Mouse (Mus musculus): ENCODE measurements around the gene Leng1. TPM values are rescaled to one million over a fixed set of nuclear protein-coding genes. Genes with fewer than 3 reads are reported as not detected.

Leng1 gene
- polyA plus RNA-seq, 1 experiment from 2014 or later: 16.3 TPM

DNA sequence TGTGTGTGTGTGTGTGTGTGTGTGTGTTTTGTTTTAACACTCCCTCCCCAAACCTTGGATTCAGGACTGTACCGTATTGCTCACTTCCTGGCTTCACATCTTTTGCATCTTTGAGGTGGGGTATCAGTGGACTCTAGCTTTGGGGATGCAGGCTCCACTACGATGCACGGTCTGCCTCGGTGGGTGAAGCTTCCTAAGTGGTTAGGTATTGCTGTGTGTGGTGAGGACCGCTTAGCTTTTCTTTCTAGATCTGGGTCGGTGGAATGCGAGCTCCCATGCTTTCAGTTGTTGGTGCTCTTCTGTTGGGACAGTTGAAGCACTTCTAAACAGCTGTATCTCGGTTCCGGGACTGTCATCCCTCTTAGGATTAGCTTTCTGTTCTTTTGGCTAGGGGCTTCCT lies 19.5 kb downstream of the Leng1 start:
- Histone ChIP-seq H3K27ac (ENCODE audit: low read depth, low read length) (no peak overlapping the region), H3K4me1 (ENCODE audit: control insufficient read depth, insufficient read depth, low read length) (peaks cover 24% of the 10 kb centered on the region), H3K9me3 (replicated peaks; ENCODE audit: control insufficient read depth, low read length) (no peaks in the 10 kb centered on the region), H3K4me2 (peak overlapping the region; percentile 89), H3K27me3 (ENCODE audit: control insufficient read depth, insufficient read depth, low read length) (no peaks in the 10 kb centered on the region), H3K4me3 (ENCODE audit: low read depth, low read length) (peak overlapping the region; percentile 78), H3K9ac (ENCODE audit: low read depth, low read length) (peak overlapping the region; percentile 93), H3K36me3 (ENCODE audit: control insufficient read depth, insufficient read depth, low read length) (peaks cover 6% of the 10 kb centered on the region; the same call in 1 of the 2 replicates)
- ATAC-seq (replicated peaks; ENCODE audit: insufficient number of reproducible peaks, low FRiP score, low TSS enrichment): no peak
- WGBS (ENCODE audit: insufficient replicate concordance): 17% methylated on average over 9 of the region's 9 CpGs

DNA sequence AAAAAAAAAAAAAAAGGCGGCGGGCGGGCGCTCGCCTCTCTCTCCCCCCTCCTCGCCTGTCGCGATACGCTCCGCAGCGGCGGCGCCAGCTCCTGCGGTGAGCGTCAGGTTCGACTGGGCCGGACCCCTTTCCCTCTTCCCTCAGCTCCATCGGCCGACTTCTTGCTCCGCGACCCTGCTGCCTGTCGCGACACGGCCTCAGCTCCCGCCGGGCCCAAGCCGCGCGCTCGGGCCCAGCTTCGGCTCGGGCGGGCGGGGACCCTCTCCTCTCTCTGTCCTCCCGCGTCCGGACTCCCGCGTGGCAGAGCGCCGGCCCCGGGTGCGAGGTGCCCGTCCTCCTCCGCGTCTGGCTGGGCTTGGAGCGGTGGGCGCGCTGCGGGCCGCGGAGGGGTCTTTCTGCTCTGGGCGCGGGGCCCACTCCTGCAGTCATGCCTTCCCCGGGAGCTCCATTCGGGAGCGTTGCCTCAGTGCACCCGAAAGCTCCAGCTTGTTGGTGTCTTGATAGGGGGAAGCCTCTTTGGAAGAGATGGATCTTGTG lies 20.1 kb downstream of the Leng1 start:
- under 1% methylated on average over 53 of the region's 58 CpGs for WGBS (ENCODE audit: insufficient replicate concordance)
- no peaks in the 10 kb centered on the region for H3K9me3 ChIP-seq (replicated peaks; ENCODE audit: control insufficient read depth, low read length)
- peak overlapping the region; percentile 89 for H3K4me2 ChIP-seq
- peak overlapping the region; percentile 93 for H3K9ac ChIP-seq (ENCODE audit: low read depth, low read length)
- H3K36me3 ChIP-seq (ENCODE audit: control insufficient read depth, insufficient read depth, low read length): peaks cover 8% of the 10 kb centered on the region; the same call in 1 of the 2 replicates
- H3K27ac ChIP-seq (ENCODE audit: low read depth, low read length): peak overlapping the region; percentile 98
- no peaks in the 10 kb centered on the region for H3K27me3 ChIP-seq (ENCODE audit: control insufficient read depth, insufficient read depth, low read length)
- ATAC-seq (replicated peaks; ENCODE audit: insufficient number of reproducible peaks, low FRiP score, low TSS enrichment): 0 out of 2 replicates have a peak, but pooled peaks have one; percentile 1
- peak overlapping the region; percentile 78 for H3K4me3 ChIP-seq (ENCODE audit: low read depth, low read length)
- peaks cover 24% of the 10 kb centered on the region for H3K4me1 ChIP-seq (ENCODE audit: control insufficient read depth, insufficient read depth, low read length)

- peak; percentile 97 for ATAC-seq (replicated peaks; ENCODE audit: insufficient number of reproducible peaks, low FRiP score, low TSS enrichment)
- peak within 1 kb of the TSS; percentile 98 for H3K27ac ChIP-seq (ENCODE audit: low read depth, low read length)
- 0 out of 2 replicates have a peak, but pooled peaks cover 9% of the 10 kb centered on the region for H3K36me3 ChIP-seq (ENCODE audit: control insufficient read depth, insufficient read depth, low read length)
- peak within 1 kb of the TSS; percentile 93 for H3K9ac ChIP-seq (ENCODE audit: low read depth, low read length)
- no peaks in the 10 kb centered on the region for H3K27me3 ChIP-seq (ENCODE audit: control insufficient read depth, insufficient read depth, low read length)
- peak within 1 kb of the TSS; percentile 78 for H3K4me3 ChIP-seq (ENCODE audit: low read depth, low read length)
- H3K4me1 ChIP-seq (ENCODE audit: control insufficient read depth, insufficient read depth, low read length): peaks cover 24% of the 10 kb centered on the region
- H3K4me2 ChIP-seq: peak within 1 kb of the TSS; percentile 89
- WGBS (ENCODE audit: insufficient replicate concordance): under 1% methylated on average over 58 of the region's 58 CpGs
- no peaks in the 10 kb centered on the region for H3K9me3 ChIP-seq (replicated peaks; ENCODE audit: control insufficient read depth, low read length)
Observed at GRCm38 (mm10) chr7:3644672-3645487, 20.8 kb downstream of the Leng1 start, which contains the start of gene Cnot3. Gene Cnot3 (plus strand): TSS chr7:3645268.

GRCm38 (mm10) chr7:3644348-3644671 lies 21.3 kb downstream of the Leng1 start:
- Histone ChIP-seq H3K36me3 (ENCODE audit: control insufficient read depth, insufficient read depth, low read length) (peaks cover 12% of the 10 kb centered on the region; the same call in 1 of the 2 replicates), H3K9ac (ENCODE audit: low read depth, low read length) (peak overlapping the region; percentile 43; the same call in 1 of the 2 replicates), H3K9me3 (replicated peaks; ENCODE audit: control insufficient read depth, low read length) (no peaks in the 10 kb centered on the region), H3K4me2 (peak overlapping the region; percentile 58), H3K27me3 (ENCODE audit: control insufficient read depth, insufficient read depth, low read length) (no peaks in the 10 kb centered on the region), H3K4me3 (ENCODE audit: low read depth, low read length) (peak overlapping the region; percentile 78), H3K27ac (ENCODE audit: low read depth, low read length) (peak overlapping the region; percentile 43; the same call in 1 of the 2 replicates), H3K4me1 (ENCODE audit: control insufficient read depth, insufficient read depth, low read length) (peaks cover 24% of the 10 kb centered on the region)
- 0% methylated on average over 11 of the region's 11 CpGs for WGBS (ENCODE audit: insufficient replicate concordance)
- ATAC-seq (replicated peaks; ENCODE audit: insufficient number of reproducible peaks, low FRiP score, low TSS enrichment): no peak

DNA sequence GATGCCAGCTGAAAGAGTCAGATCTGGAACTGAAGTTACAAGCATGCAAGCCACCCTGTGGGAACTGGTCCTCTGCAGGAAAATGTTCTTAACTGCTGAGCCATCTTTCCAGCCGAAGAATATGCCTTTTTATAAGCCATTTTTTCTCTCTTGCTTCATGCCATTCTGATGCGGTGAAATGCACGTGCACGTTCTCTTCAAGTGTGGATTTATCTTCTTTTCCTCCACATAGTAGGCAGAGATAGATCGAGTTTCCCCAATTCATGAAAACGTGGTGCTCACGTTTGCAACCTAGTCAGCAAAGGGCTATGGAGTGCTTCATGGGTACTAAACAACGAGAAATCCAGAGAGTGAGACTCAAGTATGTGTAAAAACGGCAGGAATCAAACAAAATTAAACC lies 21.8 kb downstream of the Leng1 start:
- peak overlapping the region; percentile 78 for H3K4me3 ChIP-seq (ENCODE audit: low read depth, low read length)
- no peaks in the 10 kb centered on the region for H3K9me3 ChIP-seq (replicated peaks; ENCODE audit: control insufficient read depth, low read length)
- H3K4me1 ChIP-seq (ENCODE audit: control insufficient read depth, insufficient read depth, low read length): peaks cover 24% of the 10 kb centered on the region
- peak overlapping the region; percentile 43; the same call in 1 of the 2 replicates for H3K9ac ChIP-seq (ENCODE audit: low read depth, low read length)
- no peaks in the 10 kb centered on the region for H3K27me3 ChIP-seq (ENCODE audit: control insufficient read depth, insufficient read depth, low read length)
- WGBS (ENCODE audit: insufficient replicate concordance): 22% methylated on average over 9 of the region's 9 CpGs
- no peak for ATAC-seq (replicated peaks; ENCODE audit: insufficient number of reproducible peaks, low FRiP score, low TSS enrichment)
- peaks cover 13% of the 10 kb centered on the region; the same call in 1 of the 2 replicates for H3K36me3 ChIP-seq (ENCODE audit: control insufficient read depth, insufficient read depth, low read length)
- peak overlapping the region; percentile 58 for H3K4me2 ChIP-seq
- H3K27ac ChIP-seq (ENCODE audit: low read depth, low read length): no peak overlapping the region

GRCm38 (mm10) chr7:3643412-3643811 lies 22.2 kb downstream of the Leng1 start:
- H3K36me3 ChIP-seq (ENCODE audit: control insufficient read depth, insufficient read depth, low read length): peaks cover 16% of the 10 kb centered on the region; the same call in 1 of the 2 replicates
- ATAC-seq (replicated peaks; ENCODE audit: insufficient number of reproducible peaks, low FRiP score, low TSS enrichment): no peak
- no peak overlapping the region for H3K4me2 ChIP-seq

DNA sequence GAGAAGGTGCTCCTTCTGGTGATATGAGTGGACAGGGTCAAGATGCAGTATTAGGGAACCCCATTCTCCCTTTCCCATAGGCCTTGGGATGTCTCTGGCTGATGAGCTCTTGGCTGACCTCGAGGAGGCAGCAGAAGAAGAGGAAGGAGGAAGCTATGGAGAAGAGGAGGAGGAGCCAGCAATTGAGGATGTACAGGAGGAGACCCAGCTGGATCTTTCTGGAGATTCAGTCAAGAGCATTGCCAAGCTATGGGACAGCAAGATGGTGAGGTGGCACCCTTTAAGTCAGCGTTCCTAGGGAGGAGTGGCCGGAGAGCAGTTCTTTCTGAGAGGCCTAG lies 35.2 kb downstream of the Leng1 start:
- Histone ChIP-seq H3K27ac (ENCODE audit: low read depth, low read length) (no peak overlapping the region), H3K4me1 (ENCODE audit: control insufficient read depth, insufficient read depth, low read length) (peaks cover 12% of the 10 kb centered on the region), H3K36me3 (ENCODE audit: control insufficient read depth, insufficient read depth, low read length) (peaks cover 5% of the 10 kb centered on the region), H3K4me2 (peak overlapping the region; percentile 99), H3K27me3 (ENCODE audit: control insufficient read depth, insufficient read depth, low read length) (no peaks in the 10 kb centered on the region), H3K9me3 (replicated peaks; ENCODE audit: control insufficient read depth, low read length) (no peaks in the 10 kb centered on the region), H3K9ac (ENCODE audit: low read depth, low read length) (peak overlapping the region; percentile 87), H3K4me3 (ENCODE audit: low read depth, low read length) (peak overlapping the region; percentile 68)
- 56% methylated on average over 3 of the region's 3 CpGs for WGBS (ENCODE audit: insufficient replicate concordance)
- no peak for ATAC-seq (replicated peaks; ENCODE audit: insufficient number of reproducible peaks, low FRiP score, low TSS enrichment)

More at GRCm38 (mm10) chr7:3643412-3643811, 22.2 kb downstream of the Leng1 start:
- no peaks in the 10 kb centered on the region for H3K27me3 ChIP-seq (ENCODE audit: control insufficient read depth, insufficient read depth, low read length)
- H3K4me1 ChIP-seq (ENCODE audit: control insufficient read depth, insufficient read depth, low read length): peaks cover 23% of the 10 kb centered on the region
- no peak overlapping the region for H3K27ac ChIP-seq (ENCODE audit: low read depth, low read length)
- H3K9ac ChIP-seq (ENCODE audit: low read depth, low read length): no peak overlapping the region
- H3K9me3 ChIP-seq (replicated peaks; ENCODE audit: control insufficient read depth, low read length): no peaks in the 10 kb centered on the region
- H3K4me3 ChIP-seq (ENCODE audit: low read depth, low read length): no peak overlapping the region
- WGBS (ENCODE audit: insufficient replicate concordance): 67% methylated on average over 5 of the region's 5 CpGs

DNA sequence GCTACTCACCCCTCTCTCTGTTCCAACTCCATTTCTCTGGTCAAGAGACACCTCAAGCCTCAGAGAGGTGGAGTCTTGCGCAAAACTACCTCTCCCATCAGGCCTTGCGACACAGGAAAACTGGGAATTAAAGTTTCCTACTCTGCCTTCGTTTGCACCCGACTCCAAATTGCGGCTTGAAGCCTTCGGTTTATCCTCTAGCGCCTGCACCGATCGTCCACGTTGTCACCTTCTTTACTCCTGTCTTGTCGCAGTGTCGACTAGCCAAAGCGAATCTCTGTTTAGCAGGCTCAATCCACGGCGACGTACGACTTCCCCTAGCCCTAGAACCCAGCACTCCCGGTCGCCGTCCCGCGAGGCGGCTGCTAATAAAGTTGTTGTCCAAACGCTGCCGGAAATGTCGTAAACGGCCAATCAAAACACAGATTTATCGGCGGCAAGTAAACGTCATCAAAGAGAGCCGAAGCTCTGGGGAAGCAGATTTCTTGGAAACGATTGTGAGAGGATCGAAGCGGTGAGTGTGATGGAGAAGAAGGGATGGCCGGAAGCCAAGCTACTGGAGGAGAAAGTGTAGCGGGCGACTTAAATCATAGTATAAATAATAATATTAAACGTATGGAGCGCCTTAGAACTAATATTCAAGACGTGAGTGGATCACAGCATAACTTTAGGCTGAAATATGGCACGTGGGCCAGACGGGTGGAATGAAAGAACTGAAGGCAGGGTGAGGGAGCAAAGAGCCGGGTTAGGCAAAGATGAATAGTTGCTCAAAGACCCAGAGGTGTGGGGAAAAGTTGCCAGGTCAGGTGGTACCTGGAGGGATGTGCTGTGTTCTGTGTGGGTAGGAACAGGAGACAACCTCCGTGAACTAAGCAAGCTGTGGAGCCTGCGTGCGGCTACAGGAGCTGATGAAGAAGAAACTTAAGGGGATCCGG lies 35.8 kb downstream of the Leng1 start, which contains the start of the genes Tfpt and Prpf31:
Gene Tfpt, minus strand, starts transcription at position 387 of the 935 bp plus-strand sequence.
Gene Prpf31, plus strand, starts transcription at position 443 of the 935 bp plus-strand sequence.
- H3K36me3 ChIP-seq (ENCODE audit: control insufficient read depth, insufficient read depth, low read length): peaks cover 2% of the 10 kb centered on the region
- peak within 1 kb of the TSS; percentile 76 for H3K27ac ChIP-seq (ENCODE audit: low read depth, low read length)
- H3K4me2 ChIP-seq: peak within 1 kb of the TSS; percentile 99
- WGBS (ENCODE audit: insufficient replicate concordance): 1% methylated on average over 47 of the region's 47 CpGs
- H3K9ac ChIP-seq (ENCODE audit: low read depth, low read length): peak within 1 kb of the TSS; percentile 87
- peaks cover 12% of the 10 kb centered on the region for H3K4me1 ChIP-seq (ENCODE audit: control insufficient read depth, insufficient read depth, low read length)
- H3K4me3 ChIP-seq (ENCODE audit: low read depth, low read length): peak within 1 kb of the TSS; percentile 68
- H3K27me3 ChIP-seq (ENCODE audit: control insufficient read depth, insufficient read depth, low read length): no peaks in the 10 kb centered on the region
- ATAC-seq (replicated peaks; ENCODE audit: insufficient number of reproducible peaks, low FRiP score, low TSS enrichment): peak; percentile 83
- no peaks in the 10 kb centered on the region for H3K9me3 ChIP-seq (replicated peaks; ENCODE audit: control insufficient read depth, low read length)

All from heart, embryonic 11.5 days (tissue).